Mouse (Mus musculus) cerebellum, adult 2 months (tissue): ENCODE measurements around the gene Unc45a.

Experiments
- CTCF ChIP-seq: fragments of 200-500 bp; IDR thresholded peaks from 2 replicates; pipeline ENCODE4 v1.5.1; 2011; ENCODE audit warnings: low read depth, mild to moderate bottlenecking, control low read depth, low read length, moderate library complexity, borderline replicate concordance; ENCODE audit not compliant: insufficient read depth
- POLR2A ChIP-seq: fragments of 200-500 bp; IDR thresholded peaks from 2 replicates; pipeline ENCODE4 v1.6.1; 2011; ENCODE audit warnings: low read length, control low read depth, borderline replicate concordance; ENCODE audit not compliant: insufficient read depth

- TF ChIP-seq CTCF (no peak), POLR2A (peak; percentile 26; the same call in 1 of the 2 replicates)
Observed at GRCm38 (mm10) chr7:80294062-80294763, 46.6 kb downstream of the Unc45a start, which contains the start of gene Prc1.
